Mouse (Mus musculus) megakaryocyte-erythroid progenitor cell, adult 5-6 weeks (primary cell): ENCODE data around the gene Cd101. TPM values are rescaled to one million over a fixed set of nuclear protein-coding genes. Genes with fewer than 3 reads are reported as not detected.

ENCODE experiments used
- ATAC-seq: replicated peaks from 2 replicates; pipeline ENCODE4 v1.8.0; 2016; ENCODE audit warnings: mild to moderate bottlenecking, inconsistent platforms; ENCODE audit not compliant: severe bottlenecking, poor library complexity, low FRiP score, low TSS enrichment
- total RNA-seq, 2 experiments: library from RNA; stranded (forward) in 1 of 2; stranded (reverse) in 1 of 2; fragments of 200-1000, 215-1000 nt in 1 of 2; fragments of >200 nt in 1 of 2; fragmentation: Nextera tagmentation in 1 of 2; gene quantifications; 2 replicates each; pipeline ENCODE4 v1.2.3; 2014 to 2017

The Cd101 gene
- total RNA-seq (2014; fragmentation: Nextera tagmentation), result 0.15 TPM in 1 of 2 replicates, not detected in the other
- 0.30 TPM in 1 of 2 replicates, not detected in the other for total RNA-seq (2017)

- ATAC-seq, result no peak
These were observed at the start of gene Cd101 for GRCm38 (mm10) chr3:101029339-101029738. TSS of gene Cd101 (minus strand) at chr3:101029556.

DNA sequence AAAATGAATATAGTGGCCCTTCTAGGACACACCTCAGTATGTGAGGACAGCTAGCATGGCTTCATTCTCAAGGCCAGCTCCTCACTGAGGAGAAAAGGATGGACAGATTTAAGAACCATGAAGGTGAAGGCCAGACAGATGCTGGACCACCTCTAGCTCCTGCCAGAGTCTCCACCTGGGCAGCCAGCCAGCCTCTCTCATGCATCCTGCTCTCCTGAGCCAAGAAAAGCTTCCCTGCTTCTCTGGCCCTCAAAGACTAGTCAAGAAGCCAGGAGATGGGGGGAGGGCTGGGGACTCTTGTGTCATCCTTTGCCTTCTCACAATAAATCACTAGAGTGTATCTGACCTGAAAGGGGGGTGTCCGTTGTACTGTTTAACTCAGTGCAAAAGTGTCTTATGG, 49.0 kb upstream of the Cd101 start:
- no peak for ATAC-seq

GRCm38 (mm10) chr3:101077710-101078100, 48.3 kb upstream of the Cd101 start:
- no peak for ATAC-seq

DNA sequence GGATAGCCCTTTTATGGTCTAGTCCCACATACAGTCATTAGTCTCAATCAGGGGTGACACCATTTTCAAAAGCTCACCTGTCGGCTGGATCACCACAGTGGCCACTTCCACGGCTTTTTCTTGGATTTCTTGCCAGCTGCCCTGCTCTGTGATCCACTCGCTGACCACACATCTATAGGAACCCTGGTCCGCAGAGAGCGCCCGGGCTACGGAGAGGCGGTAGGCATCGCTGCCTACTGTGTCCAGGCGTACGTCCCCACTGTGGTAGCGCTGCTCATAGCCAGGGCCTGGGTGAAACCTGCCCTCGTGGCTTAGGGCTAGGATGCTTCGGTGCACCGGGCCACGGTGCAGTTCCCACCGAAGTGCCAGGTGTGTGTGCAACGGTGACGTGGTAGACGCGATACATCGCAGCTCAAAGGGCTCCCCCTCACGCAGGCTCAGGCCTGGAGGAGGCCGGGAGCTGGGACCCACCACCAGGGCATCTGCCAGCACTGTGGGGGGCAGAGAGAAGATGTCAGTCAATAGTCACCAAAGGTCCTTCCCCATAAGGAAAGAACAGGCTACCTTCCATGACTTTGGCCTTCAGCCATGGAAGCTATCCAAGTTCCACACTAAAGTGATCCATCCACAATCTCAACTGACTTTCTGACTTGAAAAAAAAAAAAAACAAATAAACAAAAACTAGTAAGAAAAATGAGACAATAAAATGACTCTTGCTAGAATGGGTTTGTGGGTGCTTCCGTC, 47.8 kb upstream of the Cd101 start:
- no peak for ATAC-seq

GRCm38 (mm10) chr3:101075866-101076265, 46.5 kb upstream of the Cd101 start:
- no peak for ATAC-seq

DNA sequence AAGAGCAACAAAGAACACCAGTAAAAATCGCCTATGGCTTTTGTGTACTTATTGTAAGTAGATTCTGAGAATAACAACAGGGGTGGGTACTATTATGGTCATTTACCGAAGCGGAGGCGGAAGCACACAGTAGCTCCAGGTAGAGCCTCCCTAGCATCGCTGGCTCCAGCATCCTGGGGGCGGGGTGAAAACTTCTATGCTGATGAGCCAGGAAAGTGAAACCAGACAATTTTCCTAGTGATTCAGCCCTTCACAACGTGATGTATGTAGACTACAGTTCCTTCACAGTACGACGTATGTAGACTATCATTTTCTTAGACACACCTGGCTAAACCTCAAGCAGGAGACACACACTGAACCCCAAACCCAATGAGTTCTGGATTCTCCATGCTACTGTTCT, 44.0 kb upstream of the Cd101 start:
- no peak for ATAC-seq

- no peak for ATAC-seq
These were observed 43.3 kb upstream of the Cd101 start for GRCm38 (mm10) chr3:101072506-101073215.

GRCm38 (mm10) chr3:101071576-101071975, 42.2 kb upstream of the Cd101 start:
- ATAC-seq, result no peak

GRCm38 (mm10) chr3:101070796-101071235, 41.5 kb upstream of the Cd101 start:
- no peak for ATAC-seq

DNA sequence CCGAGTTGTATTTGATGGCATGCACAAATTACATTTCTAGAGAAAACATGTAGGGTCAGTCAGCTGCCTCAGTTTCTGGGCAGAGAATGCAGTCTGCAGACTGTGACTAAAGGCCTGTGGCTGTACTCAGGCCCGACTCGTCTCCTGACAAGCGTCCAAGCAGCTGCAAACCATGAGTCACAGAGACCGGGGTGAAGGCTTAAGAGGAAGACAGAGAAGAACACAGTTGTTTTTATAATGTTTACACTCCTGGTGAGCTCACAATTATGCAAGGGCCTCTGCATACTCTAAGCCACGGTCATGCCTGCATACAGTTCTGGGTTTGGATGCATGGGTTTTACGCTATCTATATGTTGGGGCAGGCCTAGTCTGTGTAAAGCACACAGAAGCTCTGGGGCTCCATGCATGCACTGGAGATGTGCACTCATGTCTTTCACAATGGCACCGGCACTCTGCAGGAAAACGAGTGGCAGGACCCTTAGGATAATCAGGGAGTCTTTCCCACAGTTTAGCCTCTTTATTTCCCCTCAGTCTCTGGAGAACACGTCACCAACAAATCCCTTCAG, 41.0 kb upstream of the Cd101 start:
- ATAC-seq, result no peak

GRCm38 (mm10) chr3:101068701-101069100, 39.3 kb upstream of the Cd101 start:
- no peak for ATAC-seq

GRCm38 (mm10) chr3:101066175-101066574, 36.8 kb upstream of the Cd101 start:
- no peak for ATAC-seq

DNA sequence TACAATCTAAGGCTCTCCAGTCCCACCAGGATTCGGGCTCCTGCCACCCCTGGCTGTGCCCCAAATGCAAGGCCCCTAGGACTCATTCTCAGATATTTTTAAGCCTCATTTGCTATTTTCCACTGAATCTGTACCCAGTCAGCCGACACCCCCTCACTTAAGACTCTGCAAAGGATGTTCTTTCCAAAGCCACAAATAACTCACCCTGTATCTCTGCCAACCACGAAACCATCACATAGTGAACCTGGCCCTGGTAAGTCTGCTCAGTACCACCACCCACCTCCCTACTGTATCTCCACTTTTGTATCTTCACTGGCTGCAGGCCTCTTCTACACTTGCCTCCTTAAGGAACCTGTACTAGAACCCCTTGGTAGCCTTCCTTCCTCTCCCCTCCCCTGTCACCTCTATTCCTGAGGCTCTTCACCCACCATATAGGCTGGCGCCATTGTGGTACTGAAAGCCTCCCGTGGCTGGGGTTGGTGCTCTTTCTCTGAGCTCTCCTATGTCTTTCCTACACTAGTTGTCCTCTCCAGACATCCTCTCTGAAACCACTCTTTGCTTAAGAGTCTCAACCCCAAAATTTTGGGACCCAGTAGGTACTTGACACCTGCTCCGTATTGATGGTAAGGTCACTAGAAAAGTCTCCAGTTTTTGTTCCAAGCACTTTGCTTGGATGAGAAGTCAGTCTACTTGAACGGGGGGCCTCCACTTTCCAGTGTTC, 32.7 kb upstream of the Cd101 start:
- ATAC-seq, result no peak

GRCm38 (mm10) chr3:101059214-101059613, 29.9 kb upstream of the Cd101 start:
- ATAC-seq, result no peak

GRCm38 (mm10) chr3:101058203-101058602, 28.8 kb upstream of the Cd101 start:
- ATAC-seq, result no peak

DNA sequence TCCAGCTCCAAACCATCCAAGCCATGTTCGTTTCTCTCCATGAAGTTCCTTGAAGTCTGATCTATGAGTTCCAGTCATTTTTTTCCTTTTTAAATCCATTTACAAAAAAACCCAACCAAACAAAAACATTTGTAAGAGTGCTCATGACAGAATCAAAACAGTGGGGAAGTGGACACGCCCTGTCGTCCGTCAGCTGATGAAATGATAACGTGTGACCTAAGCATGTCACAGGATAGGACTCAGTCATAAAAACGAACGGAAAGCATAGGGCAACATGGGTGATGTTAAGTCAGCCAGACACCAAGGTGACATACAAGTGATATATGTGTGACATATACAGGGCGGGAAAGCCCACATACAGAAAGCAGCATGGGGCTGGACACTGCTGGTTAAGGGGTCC, 25.9 kb upstream of the Cd101 start:
- ATAC-seq, result no peak

DNA sequence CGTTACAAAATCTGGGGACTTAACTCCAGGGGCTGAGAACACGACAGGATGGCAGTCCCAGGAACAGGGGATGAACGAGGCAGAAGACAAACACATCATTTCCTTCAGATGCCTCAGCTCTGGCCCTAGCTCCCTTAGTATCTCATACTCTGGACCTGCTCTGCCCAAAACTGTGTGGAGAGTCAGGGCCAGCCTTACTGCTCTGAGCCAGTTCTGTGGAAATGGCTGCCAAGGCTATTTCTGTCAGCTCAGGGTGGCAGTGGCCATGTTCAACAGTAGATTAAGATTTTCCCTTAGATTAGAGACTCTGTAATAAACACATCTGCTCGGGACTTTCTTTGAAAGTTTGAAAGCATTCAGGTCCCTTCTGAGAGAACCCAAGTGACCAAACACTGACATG, 22.2 kb upstream of the Cd101 start:
- no peak for ATAC-seq

- no peak for ATAC-seq
These were observed 20.6 kb upstream of the Cd101 start for GRCm38 (mm10) chr3:101049997-101050396.

DNA sequence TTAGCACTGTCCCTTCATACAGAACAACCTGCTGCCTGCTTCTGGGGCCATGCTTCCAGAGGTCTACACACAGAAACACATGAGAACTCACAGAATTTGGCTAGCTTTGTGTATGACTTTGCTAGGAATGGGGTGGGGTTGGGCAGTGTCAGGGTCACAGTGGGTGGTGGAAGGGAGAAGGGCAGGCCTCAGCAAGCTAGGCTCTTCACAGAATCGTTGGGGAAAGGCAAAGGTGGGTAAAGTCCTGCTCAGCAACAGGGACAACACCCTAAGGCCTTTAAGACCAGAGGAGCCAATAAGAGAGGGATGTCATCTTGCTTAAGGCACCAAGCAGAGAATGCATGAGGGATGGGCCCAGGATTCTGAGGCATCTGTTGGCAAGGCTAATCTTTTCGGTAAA, 19.4 kb upstream of the Cd101 start:
- no peak for ATAC-seq
